Mouse (Mus musculus) olfactory bulb, adult 2 months (tissue): Measurements from ENCODE around the gene Thpo. TPM values are rescaled to one million over a fixed set of nuclear protein-coding genes. Genes with fewer than 3 reads are reported as not detected.

ENCODE experiments used
- H3K27ac ChIP-seq: fragments of 200-500 bp; 2 replicates; pipeline ENCODE4 v1.5.1; 2012; ENCODE audit warnings: low read depth, low read length; ENCODE audit not compliant: insufficient read depth
- H3K4me1 ChIP-seq: fragments of 200-500 bp; 2 replicates; pipeline ENCODE4 v1.6.1; 2012; ENCODE audit warnings: low read length; ENCODE audit not compliant: control insufficient read depth, insufficient read depth
- H3K4me3 ChIP-seq: fragments of 200-500 bp; 2 replicates; pipeline ENCODE4 v1.5.1; 2012; ENCODE audit warnings: mild to moderate bottlenecking, low read depth, low read length, moderate library complexity; ENCODE audit not compliant: insufficient read depth
- CTCF ChIP-seq: fragments of 200-500 bp; IDR thresholded peaks from 2 replicates; pipeline ENCODE4 v1.5.1; 2012; ENCODE audit warnings: low read depth, mild to moderate bottlenecking, low read length, moderate library complexity; ENCODE audit not compliant: insufficient read depth
- POLR2A ChIP-seq: fragments of 200-500 bp; IDR thresholded peaks from 2 replicates; pipeline ENCODE4 v1.6.1; 2012; ENCODE audit warnings: mild to moderate bottlenecking, low read depth, low read length, moderate library complexity; ENCODE audit not compliant: insufficient read depth
- WGBS: fragments of 180-500 bp; shearing (Covaris S2); methylation state at CpG from one replicate; pipeline ENCODE4 v1.1.7; 2018; 5-methylcytosine and 5-hydroxymethylcytosine counted together
- polyA plus RNA-seq: library from polyadenylated mRNA; stranded (reverse); fragments of >200 nt; gene quantifications from 2 replicates; pipeline ENCODE4 v1.2.4, GENCODE M21; 2012; ENCODE audit warnings: low replicate concordance; ENCODE audit not compliant: missing spikeins, insufficient read depth, insufficient read length

Gene Thpo
- polyA plus RNA-seq, 1 experiment: not detected

- H3K4me1 ChIP-seq: peaks cover 6% of the 10 kb centered on the region
- H3K4me3 ChIP-seq: no peak overlapping the region
- TF ChIP-seq CTCF: no peak
- no peak for TF ChIP-seq POLR2A
- 65% methylated on average over 8 of the region's 8 CpGs for WGBS
- H3K27ac ChIP-seq: no peak overlapping the region
Measured at GRCm38 (mm10) chr16:20750518-20750917, 16.2 kb upstream of the Thpo start.

- 26% methylated on average over 6 of the region's 6 CpGs for WGBS
- H3K27ac ChIP-seq: 0 out of 2 replicates have a peak overlapping the region, but pooled peaks have one; percentile 59
- H3K4me1 ChIP-seq: peaks cover 6% of the 10 kb centered on the region
- TF ChIP-seq CTCF: no peak
- TF ChIP-seq POLR2A: no peak
- no peak overlapping the region for H3K4me3 ChIP-seq
Measured at GRCm38 (mm10) chr16:20746641-20747040, 12.3 kb upstream of the Thpo start.

- Histone ChIP-seq H3K27ac (no peak overlapping the region), H3K4me1 (no peaks in the 10 kb centered on the region), H3K4me3 (no peak overlapping the region)
- 91% methylated on average over 9 of the region's 9 CpGs for WGBS
- no peak for TF ChIP-seq POLR2A
- TF ChIP-seq CTCF: no peak
Measured at GRCm38 (mm10) chr16:20739845-20740244, 5.5 kb upstream of the Thpo start.

GRCm38 (mm10) chr16:20736823-20737222, 2.5 kb upstream of the Thpo start:
- WGBS: 93% methylated on average over 5 of the region's 5 CpGs
- Histone ChIP-seq H3K4me1 (peaks cover 12% of the 10 kb centered on the region), H3K27ac (no peak overlapping the region), H3K4me3 (no peak overlapping the region)
- TF ChIP-seq CTCF: no peak
- no peak for TF ChIP-seq POLR2A

DNA sequence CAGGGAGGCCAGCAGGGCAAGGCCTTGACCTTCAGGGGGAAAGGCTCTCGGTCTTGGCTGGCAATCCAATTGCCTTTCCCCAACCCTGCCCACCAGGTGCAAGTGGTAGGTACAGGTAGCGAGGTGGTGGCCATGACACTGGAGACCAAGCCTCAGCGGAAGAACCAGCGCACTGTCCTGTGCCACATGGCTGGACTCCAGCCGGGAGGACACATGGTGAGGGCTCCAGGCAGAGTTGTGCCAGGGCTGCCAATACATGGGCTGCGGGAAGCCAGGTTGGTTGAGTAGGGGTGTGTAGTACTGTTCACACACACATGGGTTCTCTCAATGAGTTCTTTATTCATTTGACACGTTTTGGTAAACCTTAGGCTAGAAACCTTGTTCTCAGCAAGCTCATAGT, 1.9 kb upstream of the Thpo start:
- H3K27ac ChIP-seq: no peak overlapping the region
- TF ChIP-seq CTCF (no peak), POLR2A (no peak)
- 94% methylated on average over 7 of the region's 7 CpGs for WGBS
- H3K4me3 ChIP-seq: no peak overlapping the region
- H3K4me1 ChIP-seq: peaks cover 12% of the 10 kb centered on the region

GRCm38 (mm10) chr16:20735651-20736050, 1.3 kb upstream of the Thpo start:
- Histone ChIP-seq H3K27ac (no peak overlapping the region), H3K4me3 (no peak overlapping the region), H3K4me1 (peaks cover 12% of the 10 kb centered on the region)
- no peak for TF ChIP-seq POLR2A
- no peak for TF ChIP-seq CTCF
- 85% methylated on average over 5 of the region's 5 CpGs for WGBS

DNA sequence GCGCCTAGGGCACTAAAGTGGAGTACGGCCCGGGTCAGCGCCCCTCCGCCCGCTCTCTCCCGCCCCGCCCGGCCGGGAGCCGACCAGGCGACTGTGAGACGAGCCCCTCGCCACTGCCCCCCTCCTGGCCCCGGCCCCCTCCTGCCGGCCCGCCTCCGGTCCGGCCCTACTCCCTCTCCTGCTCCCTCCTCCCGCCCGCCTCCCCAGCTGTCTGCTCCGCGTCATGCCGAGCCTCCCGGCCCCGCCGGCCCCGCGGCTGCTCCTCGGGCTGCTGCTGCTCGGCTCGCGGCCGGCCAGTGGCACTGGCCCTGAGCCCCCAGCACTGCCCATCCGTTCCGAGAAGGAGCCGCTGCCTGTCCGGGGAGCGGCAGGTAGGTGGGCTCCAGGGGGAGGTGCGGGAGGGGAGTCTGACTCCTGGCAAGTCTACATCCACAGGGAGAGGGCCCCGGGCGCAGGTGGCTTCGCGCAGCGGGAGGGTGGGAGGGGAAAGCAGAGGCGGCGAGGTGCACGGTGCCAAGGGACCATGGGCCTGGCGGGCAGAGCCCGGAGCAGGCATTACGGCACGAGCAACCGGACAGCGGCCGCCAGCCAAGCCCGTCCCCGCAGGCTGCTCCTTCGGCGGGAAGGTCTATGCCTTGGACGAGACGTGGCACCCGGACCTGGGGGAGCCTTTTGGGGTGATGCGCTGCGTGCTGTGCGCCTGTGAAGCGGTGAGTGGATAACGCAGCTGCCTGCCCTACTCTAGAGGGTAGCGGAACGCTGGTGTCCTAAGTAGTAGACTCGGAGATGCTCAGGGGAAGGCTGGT, 1.2 kb downstream of the Thpo start, which contains the start of gene Chrd:
Chrd (plus strand) TSS at position 203 of the 806 bp plus-strand sequence.
- under 1% methylated on average over 68 of the region's 70 CpGs for WGBS
- peak within 1 kb of the TSS; percentile 64 for H3K4me3 ChIP-seq
- TF ChIP-seq POLR2A (no peak), CTCF (no peak)
- H3K4me1 ChIP-seq: peaks cover 12% of the 10 kb centered on the region
- H3K27ac ChIP-seq: no peak within 1 kb of the TSS

- TF ChIP-seq POLR2A: no peak
- no peak for TF ChIP-seq CTCF
- Histone ChIP-seq H3K4me1 (peaks cover 12% of the 10 kb centered on the region), H3K27ac (no peak overlapping the region), H3K4me3 (peak overlapping the region; percentile 64)
- 3% methylated on average over 30 of the region's 30 CpGs for WGBS
Measured at GRCm38 (mm10) chr16:20732251-20732924, 1.9 kb downstream of the Thpo start.

DNA sequence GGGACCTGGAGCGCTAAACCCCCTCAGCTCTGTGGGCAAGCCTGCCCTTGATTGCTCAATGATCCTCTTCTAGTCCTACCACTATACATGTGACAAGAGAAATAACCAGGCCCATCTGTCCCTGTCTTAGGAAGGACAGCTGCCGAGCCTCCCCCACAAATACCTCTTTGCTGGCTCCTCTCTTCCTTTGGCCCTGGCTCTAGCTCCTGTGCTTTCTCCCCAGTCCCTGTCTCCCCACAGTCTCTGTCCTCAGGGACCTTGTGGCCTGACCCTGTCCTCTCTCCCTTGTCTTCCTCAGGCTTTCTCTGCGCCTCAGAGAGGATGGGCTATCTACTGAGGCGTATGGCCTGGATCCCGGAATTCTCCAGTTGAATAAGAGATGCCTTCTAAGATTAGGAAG, 2.6 kb downstream of the Thpo start:
- Histone ChIP-seq H3K4me3 (no peak overlapping the region), H3K4me1 (peaks cover 12% of the 10 kb centered on the region), H3K27ac (no peak overlapping the region)
- TF ChIP-seq POLR2A (no peak), CTCF (no peak)
- 78% methylated on average over 5 of the region's 5 CpGs for WGBS
